Mouse (Mus musculus) kidney, adult 2 months (tissue): ENCODE results near the gene Cd101.

Experiments used
- CTCF ChIP-seq: fragments of 200-500 bp; conservative IDR thresholded peaks from 2 replicates; pipeline ENCODE4 v1.5.1; 2011; ENCODE audit warnings: low read depth, mild to moderate bottlenecking, control low read depth, low read length, moderate library complexity, mixed read lengths; ENCODE audit not compliant: insufficient read depth, insufficient read length
- POLR2A ChIP-seq: fragments of 200-500 bp; IDR thresholded peaks from one replicate; pipeline ENCODE4 v1.6.1; 2011; ENCODE audit warnings: low read depth, low read length, control low read depth

- no peak for TF ChIP-seq POLR2A
- no peak for TF ChIP-seq CTCF
Measured at GRCm38 (mm10) chr3:101022967-101023366, 6.4 kb downstream of the Cd101 start.
